Comparison of ENCODE assay signal across 17 mouse cellular contexts in genomic region chr3:142734291-142734690, GRCm38 (mm10).
"Had no signal": no experiment of that assay in that cellular context is flagged by ENCODE, and none has a peak within 500 bp of the region (broad histone marks: within the 10 kb centered on the region; RNA-seq: fewer than 3 reads in every experiment).

No protein-coding gene starts in this region.

- H3K9ac ChIP-seq: limb, embryonic 15.5 days; liver, embryonic 13.5 days; neural tube, embryonic 13.5 days; stomach, embryonic 15.5 days had no signal

- H3K27ac ChIP-seq: kidney, postnatal 0 days; limb, embryonic 15.5 days; liver, embryonic 13.5 days; macrophage; neural tube, embryonic 13.5 days; stomach, embryonic 15.5 days had no signal

- H3K4me1 ChIP-seq: limb, embryonic 15.5 days; liver, embryonic 13.5 days; megakaryocyte, embryonic 14.5 days; neural tube, embryonic 13.5 days; stomach, embryonic 15.5 days had no signal

- H3K27me3 ChIP-seq: limb, embryonic 15.5 days; liver, embryonic 13.5 days; megakaryocyte, embryonic 14.5 days; neural tube, embryonic 13.5 days; stomach, embryonic 15.5 days had no signal

- H3K9me3 ChIP-seq: limb, embryonic 15.5 days; liver, embryonic 13.5 days; megakaryocyte, embryonic 14.5 days; neural tube, embryonic 13.5 days; stomach, embryonic 15.5 days had no signal

- H3K36me3 ChIP-seq: limb, embryonic 15.5 days; neural tube, embryonic 13.5 days; stomach, embryonic 15.5 days had no signal

- H3K4me2 ChIP-seq: limb, embryonic 15.5 days; liver, embryonic 13.5 days; midbrain, embryonic 11.5 days; neural tube, embryonic 13.5 days; stomach, embryonic 15.5 days had no signal

- ATAC-seq: midbrain, embryonic 16.5 days had no signal

- H3K4me3 ChIP-seq: limb, embryonic 15.5 days; liver, embryonic 13.5 days; megakaryocyte, embryonic 14.5 days; neural tube, embryonic 13.5 days; stomach, embryonic 15.5 days had no signal

- DNase-seq: kidney, adult 11 months; kidney, adult 9 months; kidney, postnatal 36 days; layer of hippocampus, adult 9-11 months; layer of hippocampus, postnatal 36 days; liver, embryonic 13.5 days; retina, postnatal 1 day; thymus, adult 2 months; thymus, postnatal 25 days had no signal
